Mouse (Mus musculus): ENCODE data around the gene Rftn1. TPM values are rescaled to one million over a fixed set of nuclear protein-coding genes. Genes with fewer than 3 reads are reported as not detected.
A peak's percentile ranks its signal among the peaks of the same experiment; 100 is the strongest.
"Not testable (repeated sequence)": the region's sequence is repeated elsewhere in the genome, so short reads cannot be mapped to it uniquely, and the experiment has no call there.

The Rftn1 gene
- total RNA-seq (2021) = 10 to 100 TPM; 70.3 to 80.9 TPM

DNA sequence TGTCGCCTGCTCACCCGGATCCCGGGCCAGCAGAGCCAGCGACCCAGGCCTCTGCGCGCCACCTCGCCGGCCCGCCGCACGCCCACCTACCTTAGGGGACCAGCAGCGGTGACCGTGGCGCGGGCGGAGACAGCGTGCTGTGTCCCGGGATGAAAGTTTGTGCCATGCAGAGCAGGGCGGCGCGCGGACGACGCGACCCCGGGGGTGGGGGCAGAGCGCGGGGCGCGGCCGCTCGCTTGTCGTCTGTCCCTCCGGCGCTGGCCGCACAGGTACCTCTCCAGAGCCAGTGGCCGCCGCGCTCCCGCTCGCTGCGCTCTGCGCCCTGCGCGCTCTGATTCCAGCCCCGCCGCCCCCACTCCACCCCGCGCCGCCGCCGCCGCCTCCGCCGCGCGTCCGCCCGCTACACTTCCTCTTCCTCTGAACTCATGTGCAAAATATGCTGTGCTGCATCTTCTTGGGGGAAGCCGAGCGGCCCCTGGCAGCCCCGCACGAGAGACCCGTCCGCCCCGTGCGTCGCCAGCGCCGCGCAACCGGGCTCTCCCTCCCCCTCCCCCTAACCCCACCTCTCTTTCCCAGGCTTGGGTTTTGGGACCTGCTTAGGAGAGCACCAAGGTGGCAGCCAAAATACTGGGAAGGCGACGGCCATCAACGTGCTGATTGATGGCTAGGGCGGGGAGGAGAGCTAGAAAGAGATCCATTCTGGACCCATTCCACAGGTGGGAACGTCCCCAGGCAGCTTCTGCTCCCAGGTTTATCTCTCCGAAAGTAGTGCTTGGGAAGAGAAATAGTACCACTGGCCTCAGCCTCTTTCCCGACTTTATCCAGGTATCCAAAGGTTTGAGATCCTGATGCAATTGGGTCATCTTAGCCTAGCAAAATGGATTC is at the start of gene Rftn1:
Rftn1 (minus strand) TSS at position 544 of the 885 bp plus-strand sequence.
- peak; percentile 78 for DNase-seq

DNA sequence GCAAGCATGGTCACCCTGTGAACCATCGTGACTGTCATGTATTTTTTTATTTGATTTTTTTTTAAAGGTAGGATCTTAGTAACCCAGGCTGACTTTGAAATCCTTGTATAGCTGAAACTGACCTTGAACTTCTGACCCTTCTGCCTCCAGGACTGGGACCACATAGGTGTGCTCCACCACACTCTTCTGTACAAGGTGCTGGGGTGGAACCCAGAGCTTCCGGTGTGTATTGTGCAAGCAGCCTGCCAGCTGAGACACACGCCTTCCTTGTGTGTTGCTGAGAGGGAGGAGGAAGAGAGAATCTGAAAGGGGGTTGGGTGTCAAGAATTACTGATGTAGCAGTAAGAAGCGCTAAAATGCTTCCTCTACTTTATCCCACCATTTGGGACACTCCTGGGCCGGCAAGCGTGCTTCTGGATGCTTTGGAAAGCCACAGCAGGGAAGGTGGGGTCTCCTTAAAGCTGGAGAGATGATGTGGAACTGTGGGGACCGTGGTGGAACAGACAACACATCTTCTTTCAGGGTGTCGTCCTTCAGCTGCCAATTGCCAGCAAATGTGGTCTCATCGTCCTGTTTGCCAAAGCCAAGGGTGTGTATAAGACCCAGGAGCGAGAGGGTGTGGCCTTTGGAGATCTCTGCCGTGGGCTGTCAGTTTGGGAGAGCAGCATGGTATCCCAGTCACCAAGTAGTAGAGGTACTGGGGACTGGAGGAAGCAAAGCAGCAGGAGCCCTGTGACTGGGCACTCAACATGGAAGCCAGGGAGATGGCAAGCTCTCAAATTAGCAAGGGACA is 47.5 kb upstream of the Rftn1 start:
- no peak for DNase-seq

DNA sequence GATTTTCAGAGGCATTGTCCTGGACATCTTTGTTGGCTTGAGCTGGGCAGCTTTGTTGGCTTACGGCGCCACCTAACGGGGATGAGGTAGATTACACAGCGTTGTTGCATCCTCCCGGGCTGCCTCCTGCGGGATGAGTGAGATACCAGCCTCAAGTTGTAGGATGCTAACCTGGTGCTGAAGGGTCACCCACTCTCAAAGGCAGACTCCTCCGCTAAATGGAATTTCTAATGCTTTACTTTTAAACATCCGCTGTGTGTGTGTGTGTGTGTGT is 46.9 kb upstream of the Rftn1 start:
- DNase-seq = peak; percentile 91

DNA sequence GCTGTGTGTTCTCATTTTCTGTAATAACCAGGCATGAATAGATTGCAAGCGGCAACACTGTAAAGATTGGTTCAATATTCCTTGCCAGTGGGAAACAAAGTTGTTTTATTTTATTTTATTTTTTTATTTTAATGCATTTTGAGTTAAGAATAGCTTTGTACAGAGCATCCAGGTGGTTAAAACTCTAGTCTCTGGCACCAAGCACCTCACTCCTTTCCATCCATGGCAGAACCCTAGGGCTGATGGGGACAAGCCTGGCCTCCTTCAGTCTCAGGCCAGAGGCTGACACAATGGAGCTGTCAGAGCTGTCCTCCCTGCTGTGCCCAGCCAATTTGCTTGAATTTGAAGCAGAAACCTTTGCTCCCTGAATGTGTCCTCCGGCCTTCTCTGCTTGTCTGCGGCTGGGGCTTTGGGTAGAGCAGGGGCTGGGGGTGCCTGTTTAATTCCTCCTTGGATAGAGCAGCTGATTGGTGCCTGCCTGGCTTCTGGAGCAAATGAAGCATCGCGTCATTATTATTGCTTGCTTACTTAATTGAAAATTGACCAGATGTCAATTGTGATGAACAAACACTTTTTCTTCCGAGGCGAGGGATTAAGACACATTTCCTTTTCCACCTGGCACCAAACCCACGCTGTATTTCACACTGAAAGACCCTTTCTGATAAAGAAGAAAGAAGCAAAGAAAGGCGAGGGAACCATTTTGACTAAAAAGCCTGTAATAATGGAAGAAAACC is 46.4 kb upstream of the Rftn1 start:
- DNase-seq = no peak

DNA sequence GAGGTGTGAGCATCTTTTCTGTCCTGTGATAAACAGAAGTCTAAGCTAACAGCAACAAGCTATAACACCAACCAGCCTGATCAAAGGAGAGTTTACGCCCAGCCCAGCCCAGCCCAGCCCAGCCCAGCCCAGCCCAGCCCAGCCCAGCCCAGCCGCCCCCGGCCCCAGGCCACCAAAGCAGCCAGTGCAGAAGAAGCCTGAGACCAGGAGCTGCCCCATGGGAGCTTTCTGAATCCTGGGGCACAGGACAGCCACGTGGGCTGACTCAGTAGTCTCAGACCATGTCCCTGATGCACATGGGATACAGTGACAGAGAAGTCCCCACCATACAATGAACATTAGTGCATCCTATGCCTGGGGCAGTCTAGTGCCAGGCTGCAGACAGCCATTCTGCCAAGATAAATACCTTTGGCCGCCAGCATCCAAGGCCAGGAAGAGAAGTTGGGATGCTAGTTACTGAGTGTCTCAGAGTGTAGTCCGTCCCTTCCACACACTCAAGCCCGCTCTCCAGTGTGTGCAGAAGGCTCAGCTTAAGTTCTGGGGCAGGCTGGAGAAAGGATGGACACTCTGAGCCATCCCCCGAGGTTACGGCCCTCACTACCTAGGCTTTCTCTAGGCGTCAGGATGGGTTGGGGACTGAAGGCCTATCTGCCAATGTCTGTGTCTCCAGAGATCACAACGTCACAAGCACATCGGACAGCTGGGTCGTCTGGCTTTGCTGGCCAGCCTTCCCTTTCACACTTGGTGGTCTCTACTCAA is 45.6 kb upstream of the Rftn1 start:
- DNase-seq = no peak

DNA sequence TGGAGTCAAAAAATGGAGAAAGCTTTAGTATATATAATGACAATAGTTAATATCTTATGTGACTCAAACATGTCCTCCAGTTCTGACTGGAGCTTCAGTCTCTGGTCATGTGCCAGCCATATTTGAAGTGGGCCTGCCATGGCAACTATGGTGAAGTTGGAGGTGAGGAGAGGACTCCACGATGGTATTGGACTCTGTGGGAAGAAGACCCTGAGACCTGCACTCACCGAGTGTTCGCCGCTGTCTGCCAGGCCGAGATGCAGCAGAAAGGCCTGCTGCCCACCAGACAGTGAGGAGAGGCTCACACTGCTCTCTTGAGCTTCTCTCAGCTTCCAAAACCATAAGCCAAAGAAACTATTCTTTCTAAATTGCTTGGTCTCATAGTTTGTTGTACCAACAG is 43.5 kb upstream of the Rftn1 start:
- DNase-seq = no peak

DNA sequence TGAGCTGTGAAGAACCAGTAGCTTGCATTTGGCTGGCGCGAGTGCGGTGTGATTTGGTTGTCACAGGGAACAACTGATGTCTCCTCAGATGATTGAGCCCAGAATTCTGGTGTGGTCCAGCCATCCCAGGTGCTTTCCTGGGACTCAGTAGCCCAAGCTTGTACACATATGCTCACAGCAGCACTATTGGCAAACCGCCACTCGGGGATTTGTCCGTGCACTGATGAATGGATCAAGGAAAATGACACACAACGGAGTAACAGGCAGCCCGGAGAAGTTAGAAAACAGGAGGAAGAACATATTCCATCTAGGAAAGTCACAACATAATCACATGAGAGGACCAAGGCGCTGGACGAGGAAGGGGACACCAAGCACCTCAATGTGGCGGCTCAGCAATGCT is 42.3 kb upstream of the Rftn1 start:
- DNase-seq = no peak

DNA sequence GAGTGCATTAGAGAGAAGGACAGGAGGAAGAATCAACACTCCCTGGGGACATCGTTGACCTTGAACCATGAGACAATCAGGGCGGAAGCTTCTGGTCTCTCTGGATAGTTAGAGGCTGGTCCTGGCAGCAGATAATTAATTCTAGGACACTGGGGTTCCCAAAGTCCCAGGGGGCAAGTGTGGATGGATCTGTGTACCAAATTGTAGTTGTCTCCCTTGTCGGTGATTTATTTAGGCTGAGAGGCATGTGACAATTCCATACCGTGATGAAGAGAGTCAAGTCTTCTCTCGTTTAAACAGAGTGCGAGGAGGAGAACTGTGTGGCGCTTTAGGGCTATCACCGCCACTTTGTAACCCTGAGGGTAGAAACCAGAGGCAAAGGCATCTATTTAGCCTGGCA is 40.7 kb upstream of the Rftn1 start:
- DNase-seq = no peak

DNA sequence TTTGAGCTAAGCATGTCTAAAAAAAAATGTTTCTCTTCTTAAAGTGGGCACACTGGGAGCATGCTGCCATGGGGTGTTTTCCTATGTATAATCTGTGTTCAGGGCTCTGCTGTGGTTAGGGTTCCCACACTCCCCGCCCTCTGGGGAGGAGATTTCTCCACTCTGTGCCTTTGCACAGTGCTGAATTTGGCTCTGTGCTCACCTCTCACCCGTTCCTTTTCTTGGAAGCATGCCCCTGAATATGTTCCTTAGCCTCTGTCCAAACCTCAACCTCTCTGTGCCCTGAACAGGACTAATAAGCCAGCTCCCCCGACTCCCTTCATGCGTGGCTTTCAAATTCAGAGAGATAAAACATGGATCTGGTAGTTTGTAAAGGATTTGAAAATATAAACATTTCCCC is 39.1 kb upstream of the Rftn1 start:
- no peak for DNase-seq

DNA sequence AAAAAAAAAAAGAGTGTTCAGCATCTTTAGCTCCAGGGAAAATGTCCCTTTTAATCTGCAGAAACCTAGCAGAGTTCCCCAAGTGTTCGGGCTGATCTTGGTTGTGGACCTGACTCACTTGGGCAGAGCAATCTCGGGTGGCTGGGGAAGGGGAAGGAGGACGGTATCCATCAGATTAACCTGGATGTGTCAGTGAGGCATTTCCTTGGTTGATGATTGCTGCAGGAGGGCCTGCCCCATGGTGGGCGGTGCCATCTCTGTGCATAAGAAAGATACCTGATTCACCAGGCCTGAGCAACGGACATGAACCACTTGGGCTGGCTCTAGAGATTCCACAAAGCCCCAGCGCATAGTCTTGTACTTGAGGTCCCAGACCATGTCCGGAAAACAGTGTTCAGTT is 36.9 kb upstream of the Rftn1 start:
- DNase-seq = no peak

DNA sequence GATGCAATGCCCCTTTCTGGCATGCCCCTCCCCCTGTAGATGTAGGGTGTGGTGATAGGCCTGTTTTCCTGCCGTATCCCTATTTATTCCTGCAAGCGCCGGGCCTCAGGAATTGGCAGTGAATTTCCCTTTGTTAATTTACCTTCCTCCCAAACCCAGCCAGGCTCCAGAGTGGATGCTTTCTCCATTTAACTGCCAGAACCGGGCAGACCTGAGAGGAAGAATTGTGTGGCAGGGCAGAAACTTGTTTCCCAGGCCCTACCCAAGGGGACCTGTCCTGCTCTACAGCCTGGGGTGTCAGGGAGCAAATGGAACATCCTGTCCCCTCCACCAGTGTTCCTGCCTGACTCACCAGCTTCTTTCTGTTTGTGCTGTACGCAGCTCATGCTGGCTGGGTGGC is 34.2 kb upstream of the Rftn1 start:
- no peak for DNase-seq

DNA sequence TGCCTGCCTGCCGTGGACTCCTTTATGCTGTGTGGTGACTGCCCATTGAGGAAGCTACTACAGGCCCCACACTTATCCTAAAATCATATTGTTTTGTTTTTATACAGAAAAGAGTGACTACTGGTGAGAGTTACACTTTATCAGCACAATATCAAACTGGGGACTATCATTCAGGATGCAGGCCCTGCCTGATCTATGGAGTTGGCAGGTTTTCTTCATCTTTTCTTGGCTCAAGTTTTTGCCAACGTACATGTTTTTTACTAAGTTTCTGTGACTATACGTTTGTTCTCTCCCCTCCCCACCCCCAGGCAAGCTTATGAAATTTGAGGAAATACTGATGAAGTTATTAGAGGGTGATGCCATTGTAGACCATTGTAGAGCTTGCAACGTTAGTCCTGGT is 27.5 kb upstream of the Rftn1 start:
- no peak for DNase-seq

DNA sequence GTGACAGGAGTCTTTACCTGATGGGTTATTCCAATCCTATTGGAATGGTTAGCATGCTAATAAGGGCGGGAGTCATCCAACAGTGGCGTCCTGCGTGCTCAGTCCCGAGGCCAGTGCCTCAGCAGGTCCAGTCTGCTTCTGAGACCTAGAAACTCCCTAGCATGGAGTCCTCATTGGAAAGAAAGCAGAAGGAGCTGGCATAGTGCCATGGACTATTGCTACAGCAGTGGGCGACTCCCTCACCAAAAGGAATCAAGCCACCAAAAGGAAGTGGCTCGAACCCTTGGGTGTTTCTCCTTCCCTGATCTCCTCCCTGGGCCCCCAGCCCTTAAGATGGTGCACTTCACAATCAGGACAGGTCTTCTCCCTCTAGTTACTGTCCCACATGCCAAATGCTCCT is 24.6 kb upstream of the Rftn1 start:
- no peak for DNase-seq

DNA sequence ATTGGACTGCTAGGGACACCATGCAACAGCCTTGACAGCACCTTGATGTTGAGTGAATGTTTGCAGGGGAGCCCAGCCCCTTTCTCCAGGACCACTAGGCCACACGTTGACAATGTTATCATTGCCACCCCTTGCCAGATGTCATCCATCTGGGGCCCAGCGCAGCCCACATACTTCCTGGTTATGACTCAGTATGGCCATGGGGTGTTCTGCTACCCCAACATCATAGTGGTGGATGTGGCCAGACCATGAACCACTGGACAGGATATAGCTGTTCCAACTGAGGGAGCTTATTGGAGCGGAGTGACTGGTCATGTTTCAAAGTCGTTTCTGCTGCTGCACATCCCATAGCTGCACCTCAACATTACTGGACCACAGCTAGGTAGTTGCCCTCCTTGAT is 22.6 kb upstream of the Rftn1 start:
- DNase-seq = no peak

DNA sequence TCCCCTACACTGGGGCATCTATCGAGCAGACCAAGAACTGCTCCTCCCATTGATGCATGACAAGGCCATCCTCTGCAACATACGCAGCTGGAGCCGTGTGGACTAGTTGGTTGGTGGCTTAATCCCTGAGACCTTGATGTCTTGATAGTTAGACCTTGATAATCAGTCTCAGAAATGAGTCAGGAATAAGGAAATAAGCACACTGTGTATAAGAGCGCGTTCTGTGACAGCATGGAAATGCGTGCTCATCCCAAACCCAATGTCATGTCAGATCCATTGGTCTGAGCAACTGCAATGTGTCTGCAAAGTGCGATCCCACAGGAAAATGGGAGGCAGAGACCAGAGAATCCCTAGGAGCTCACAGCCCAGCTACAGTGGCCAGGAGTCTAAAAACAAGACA is 21.3 kb upstream of the Rftn1 start:
- DNase-seq = no peak

DNA sequence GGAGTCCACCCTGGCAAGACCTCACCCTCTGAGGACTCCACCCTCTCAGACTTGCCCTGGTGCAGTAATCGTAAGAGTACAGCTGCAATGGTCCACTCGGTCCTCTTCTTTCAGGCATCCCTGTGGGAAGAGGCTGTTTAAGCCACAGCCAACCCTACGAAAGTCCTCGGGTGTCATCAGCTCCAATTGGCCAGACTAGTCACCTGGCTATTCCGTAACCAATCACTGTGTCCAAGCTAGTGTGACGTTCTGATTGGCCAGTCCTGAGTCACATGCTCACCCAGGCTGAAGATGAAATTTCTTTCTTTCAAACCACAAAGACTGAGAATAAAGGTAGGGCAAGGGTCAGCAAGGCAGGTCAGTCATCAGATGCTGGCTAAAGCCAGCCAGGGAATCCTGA is 19.4 kb upstream of the Rftn1 start:
- DNase-seq = no peak

DNA sequence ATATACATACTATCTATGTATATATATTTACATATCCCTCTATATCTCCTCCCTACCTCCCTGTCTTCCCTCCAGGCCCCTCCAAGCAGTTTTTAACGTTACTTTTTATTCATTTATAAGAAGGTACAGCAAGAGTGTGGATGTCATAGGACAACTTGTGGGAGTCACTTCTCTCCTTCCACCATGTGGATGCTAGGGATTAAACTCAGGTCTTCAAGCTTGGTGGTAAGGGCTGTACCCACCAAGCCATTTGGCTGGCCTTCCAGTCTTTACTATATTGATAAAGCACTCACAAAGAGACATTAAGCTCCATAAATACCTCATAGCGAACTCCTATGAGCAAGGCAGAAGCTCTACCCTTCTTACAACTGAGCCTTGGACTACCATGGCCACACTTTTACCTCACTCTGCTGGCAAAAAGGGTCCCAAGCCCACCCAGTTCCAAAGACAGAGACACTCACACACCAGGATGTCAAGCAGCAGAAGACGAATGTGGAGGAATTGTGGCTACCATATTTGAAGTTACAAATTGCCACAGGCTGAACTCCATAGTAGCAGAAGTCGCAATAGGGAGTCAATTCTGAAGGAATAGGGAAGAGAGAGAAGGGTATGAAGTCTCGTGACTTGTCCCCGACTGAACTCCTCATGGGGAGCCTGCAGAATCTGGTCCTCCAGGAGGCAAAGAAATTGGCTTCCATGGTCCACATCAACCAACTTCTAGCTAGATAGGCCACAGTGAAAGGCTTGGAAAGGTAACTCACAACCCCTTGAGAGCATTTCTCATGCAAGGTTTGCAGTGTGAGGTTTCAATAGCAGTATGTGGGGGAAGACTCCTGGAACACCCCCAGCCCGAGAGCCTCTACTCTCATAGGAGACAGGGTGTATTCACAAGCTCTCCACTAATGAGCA is 17.9 kb upstream of the Rftn1 start:
- no peak for DNase-seq

DNA sequence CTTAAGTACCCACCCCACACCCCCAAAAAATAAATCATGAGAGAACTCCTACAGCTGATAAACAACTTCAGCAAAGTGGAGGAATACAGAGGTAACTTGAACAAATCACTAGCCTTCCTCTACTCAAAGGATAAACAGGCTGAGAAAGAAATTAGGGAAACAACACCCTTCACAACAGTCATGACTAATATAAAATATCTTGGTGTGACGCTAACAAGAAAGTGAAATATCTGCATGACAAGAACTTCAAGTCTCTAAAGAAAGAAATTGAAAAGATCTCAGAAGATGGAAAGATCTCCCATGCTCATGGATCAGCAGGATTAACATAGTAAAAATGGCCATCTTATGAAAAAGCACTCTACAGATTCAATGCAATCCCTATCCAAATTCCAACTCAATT is 15.8 kb upstream of the Rftn1 start:
- DNase-seq = not testable (repeated sequence)

DNA sequence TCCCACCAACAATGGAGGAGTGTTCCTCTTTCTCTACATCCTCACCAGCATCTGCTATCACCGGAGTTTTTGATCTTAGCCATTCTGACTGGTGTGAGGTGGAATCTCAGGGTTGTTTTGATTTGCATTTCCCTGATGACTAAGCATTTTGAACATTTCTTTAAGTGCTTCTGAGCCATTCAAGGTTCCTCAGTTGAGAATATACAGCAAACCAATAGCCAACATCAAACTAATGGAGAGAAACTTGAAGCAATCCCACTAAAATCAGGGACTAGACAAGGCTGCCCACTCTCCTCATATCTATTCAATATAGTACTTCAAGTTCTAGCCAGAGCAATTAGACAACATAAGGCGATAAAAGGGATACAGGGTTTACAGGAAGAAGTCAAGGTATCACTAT is 15.4 kb upstream of the Rftn1 start:
- not testable (repeated sequence) for DNase-seq

DNA sequence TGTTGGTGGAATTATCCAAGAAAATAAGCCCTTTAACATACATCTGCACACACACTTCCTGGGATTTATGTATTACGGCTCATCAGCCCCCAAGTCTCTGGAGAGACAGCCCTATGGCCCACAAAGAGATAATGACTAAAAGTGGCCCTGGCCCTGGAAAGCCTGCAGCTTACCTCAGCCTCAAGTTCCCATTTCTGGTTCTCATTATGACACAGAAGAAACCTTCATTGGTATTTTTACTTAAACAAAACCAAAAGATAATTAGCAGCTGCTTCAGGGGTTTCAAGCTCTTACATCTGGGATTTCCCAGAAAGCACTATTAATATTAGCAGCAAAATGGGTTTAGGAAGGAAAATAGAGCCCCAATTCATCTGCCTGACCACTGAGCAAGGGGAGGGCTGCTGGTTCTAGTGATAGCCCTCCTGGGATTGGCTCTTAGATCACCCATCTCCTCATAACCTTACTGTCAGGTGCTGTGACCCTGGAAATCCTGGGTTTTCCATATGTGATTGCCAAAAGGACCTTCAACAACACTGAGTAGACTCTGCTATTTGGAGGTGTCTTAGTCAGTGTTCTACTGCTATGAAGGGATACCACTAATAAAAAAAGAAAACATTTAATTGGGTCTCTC is 14.8 kb upstream of the Rftn1 start:
- no peak for DNase-seq

DNA sequence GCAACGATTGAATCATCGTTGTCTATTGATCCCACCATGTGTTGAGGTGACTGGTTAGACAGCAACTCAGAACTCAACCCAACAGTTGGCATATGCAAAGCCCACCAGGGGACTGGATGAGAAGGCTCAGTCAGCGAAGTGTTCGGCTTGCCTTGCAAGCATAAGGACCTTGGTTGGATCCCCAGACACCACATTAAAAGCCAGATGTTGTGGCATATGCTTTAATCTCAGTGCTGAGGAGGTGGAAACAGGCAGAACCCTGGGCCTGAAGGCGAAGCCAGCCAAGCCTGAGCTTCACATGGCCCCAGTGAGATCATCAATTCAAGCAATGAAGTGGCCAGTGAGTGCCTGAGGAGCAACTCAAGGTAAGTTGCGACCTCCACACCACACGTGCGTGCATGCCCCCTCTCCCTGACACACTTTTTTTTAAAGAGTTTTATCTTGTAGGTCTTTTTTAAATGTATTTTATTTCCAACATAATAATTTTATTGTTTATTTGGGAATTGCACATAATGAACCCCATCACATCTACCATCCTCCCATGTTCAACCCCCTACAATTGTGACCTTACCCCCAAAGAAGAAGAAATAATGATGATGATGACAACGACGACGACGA is 11.5 kb upstream of the Rftn1 start:
- DNase-seq = no peak

All from heart, postnatal 4 days (tissue).